Mouse (Mus musculus) monocyte, adult 2 months (primary cell): ENCODE measurements around the gene Cacng7.
"Not testable (repeated sequence)": the region's sequence is repeated elsewhere in the genome, so short reads cannot be mapped to it uniquely, and the experiment has no call there.

Source experiments
- DNase-seq, 2 experiments: peaks; one replicate each; pipeline ENCODE4 v3.0.0; 2022; ENCODE audit warnings: low spot score in 2 of 2, low read depth in 1 of 2

The Cacng7 gene

GRCm38 (mm10) chr7:3332619-3333521, at the start of gene Cacng7:
Gene Cacng7 (plus strand): TSS chr7:3332955.
- no peak for DNase-seq

DNA sequence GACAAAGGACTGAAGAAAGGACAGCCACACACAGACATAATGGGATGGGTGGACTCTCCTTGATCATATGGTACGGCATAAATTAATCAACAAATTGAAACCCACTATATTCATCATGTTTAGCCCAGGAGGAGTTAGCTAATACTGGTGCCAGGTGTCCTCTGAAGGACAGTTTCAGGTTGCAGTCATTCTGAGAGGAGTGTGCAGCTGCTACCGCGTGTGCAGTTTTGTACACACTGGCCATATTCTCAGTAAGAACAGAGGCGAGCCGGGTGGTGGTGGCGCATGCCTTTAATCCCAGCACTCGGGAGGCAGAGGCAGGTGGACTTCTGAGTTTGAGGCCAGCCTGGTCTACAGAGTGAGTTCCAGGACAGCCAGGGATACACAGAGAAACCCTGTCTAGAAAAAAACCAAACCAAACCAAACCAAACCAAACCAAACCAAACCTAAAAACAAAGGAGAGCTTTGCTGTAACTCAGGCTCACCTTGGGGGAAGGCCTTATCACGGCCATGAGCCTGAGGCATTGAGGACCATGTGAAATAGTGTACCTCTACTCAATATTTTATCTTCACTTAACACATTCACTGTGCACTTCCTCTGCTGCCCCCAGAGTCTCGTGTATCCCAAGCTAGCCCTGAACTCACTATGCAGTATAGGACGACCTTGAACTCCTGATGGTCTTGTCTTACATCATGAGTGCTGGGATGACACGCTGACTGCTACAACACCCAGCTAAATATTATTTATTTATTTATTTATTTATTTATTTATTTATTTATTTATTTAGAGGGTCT, 49.5 kb upstream of the Cacng7 start:
- no peak for DNase-seq

- no peak for DNase-seq
These were observed 48.2 kb upstream of the Cacng7 start for GRCm38 (mm10) chr7:3284604-3285003.

- DNase-seq = no peak
These were observed 46.7 kb upstream of the Cacng7 start for GRCm38 (mm10) chr7:3286036-3286435.

DNA sequence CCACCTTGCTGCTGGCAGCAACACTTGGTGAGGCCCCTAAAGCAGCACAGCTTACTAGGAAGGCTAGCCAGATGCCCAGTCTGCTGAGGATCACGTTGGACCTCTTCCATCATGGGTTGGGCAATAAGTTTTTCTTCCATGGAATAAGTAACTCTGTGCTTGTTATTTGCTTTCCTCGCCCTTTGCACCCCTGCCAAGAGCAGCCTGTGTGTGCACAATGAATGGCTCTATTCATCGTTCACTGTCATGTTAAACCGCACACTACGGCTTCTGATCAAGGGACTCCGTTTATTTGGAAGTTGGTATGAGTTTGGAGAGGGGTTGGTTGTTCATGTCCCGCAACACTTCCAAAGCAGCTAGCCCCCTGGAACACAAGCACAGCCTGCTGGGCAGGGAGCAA, 45.6 kb upstream of the Cacng7 start:
- no peak for DNase-seq

- DNase-seq = peak in 1 of 2 experiments; percentile 47
These were observed 43.5 kb upstream of the Cacng7 start, which contains the start of the genes Myadm and Prkcg for GRCm38 (mm10) chr7:3288976-3289970. Gene Myadm (plus strand): TSS chr7:3289080. Gene Prkcg (plus strand): TSS chr7:3289179.

GRCm38 (mm10) chr7:3290257-3291033, 42.3 kb upstream of the Cacng7 start:
- DNase-seq = peak; percentile 95 to 97

- DNase-seq = no peak
These were observed 41.6 kb upstream of the Cacng7 start for GRCm38 (mm10) chr7:3291197-3291596.

DNA sequence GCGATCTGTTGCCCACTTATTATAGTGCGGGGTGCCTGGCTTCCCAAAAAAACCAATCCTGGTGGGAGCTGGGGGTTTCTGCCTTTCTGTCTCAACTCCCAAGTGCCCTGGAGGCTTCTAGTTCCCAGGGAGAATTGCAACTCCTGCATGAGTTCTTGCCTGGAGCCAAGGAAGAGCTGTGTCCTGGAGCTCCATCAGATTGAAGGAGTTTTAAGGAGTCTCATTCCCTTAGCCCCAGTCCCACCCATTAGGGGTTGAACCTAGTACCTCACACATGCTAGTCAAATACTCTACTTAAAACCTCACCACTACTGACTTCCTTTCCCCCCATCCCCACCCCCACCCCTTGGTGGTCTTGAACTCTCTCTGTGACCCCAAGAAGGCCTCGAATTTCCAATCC, 41.0 kb upstream of the Cacng7 start:
- DNase-seq = no peak

DNA sequence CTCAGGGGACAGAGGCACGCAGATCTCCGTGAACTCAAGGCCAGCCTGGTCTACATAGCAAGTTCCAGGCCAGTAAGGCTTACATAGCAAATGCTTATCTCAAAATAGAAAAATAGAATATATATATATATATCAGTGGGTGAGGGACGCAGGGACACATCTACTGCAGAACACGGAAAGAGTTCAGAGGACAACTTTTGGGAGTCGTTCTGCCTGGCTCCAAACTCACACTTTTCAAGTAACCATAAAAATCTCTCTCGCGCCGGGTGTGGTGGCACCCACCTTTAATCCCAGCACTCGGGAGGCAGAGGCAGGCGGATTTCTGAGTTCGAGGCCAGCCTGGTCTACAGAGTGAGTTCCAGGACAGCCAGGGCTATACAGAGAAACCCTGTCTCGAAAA, 40.5 kb upstream of the Cacng7 start:
- DNase-seq = not testable (repeated sequence)

DNA sequence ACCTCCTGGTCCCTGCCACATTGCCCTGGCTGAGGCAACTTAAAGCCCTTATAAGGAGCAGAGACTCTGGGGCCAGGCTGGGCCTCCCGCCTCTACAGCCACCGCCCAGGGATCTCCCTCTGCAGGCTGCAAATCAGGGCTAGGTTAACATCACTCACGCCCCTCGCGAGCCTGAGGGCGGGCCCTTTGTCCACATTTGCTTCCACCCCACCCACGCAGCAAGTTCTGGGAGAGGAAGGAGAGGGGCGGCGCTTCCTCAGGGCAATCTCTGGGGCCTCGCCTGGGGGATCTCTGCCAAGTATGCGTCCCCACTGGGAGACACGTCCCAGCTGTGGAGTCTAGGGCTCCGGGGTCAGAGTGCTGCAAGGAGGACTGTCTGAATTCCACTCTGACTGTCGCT, 40.0 kb upstream of the Cacng7 start:
- DNase-seq = peak; percentile 67 to 78

DNA sequence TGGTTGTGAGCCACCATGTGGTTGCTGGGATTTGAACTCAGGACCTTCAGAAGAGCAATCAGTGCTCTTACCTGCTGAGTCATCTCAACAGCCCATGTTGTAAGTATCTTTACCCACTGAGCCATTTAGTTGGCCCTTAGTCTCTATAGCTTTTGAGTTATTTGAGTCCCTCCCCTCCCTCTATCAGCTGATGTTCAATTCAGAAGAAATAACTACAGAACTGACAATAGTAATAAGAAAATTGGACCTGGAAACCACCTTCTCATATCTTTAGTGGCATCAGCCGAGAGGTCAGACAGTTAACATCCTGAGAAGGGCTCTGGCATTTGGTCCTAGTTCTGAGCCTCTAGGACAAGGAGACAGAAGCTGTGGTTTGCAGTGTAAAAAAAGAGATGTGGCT, 38.0 kb upstream of the Cacng7 start:
- DNase-seq = no peak

- no peak for DNase-seq
These were observed 37.2 kb upstream of the Cacng7 start for GRCm38 (mm10) chr7:3295321-3296110.

DNA sequence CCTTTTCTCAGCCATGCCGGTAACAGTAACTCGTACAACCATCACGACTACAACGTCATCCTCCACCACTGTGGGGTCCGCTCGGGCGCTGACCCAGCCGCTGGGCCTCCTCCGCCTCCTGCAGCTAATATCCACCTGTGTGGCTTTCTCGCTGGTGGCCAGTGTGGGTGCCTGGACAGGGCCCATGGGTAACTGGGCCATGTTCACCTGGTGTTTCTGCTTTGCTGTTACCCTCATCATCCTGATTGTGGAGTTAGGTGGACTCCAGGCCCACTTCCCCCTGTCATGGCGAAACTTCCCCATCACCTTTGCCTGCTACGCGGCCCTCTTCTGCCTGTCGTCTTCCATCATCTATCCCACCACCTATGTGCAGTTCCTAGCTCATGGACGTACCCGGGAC, 36.0 kb upstream of the Cacng7 start:
- no peak for DNase-seq

DNA sequence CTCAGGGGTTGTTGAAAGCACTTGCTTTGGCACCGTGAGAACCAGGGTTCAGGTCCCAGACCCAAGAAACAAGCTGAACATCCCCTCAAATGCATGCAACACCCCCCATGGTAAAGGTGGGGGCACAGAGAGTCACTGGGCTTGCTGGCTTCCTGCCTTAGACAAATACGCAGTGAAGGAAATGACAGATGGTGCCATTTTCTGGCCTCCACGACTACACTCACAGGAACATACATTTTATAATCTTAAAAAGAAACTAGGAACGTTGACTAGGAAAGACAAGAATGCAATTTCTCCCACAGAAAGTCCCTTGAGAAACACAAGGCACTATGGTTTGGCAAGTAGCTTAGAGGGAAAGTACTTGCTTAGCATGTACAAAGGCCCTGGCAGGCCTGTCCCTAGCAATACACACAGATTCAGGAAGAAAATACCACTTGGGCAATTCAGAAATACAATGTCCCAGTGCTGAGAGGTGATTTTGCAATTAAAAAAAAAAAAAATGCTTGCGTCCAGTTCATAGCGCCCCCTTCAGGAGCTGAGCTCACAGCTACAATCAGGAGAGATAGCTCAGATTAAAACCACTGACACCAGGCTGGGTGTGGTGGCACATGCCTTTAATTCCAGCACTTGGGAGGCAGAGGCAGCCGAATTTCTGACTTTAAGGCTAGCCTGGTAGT, 32.7 kb upstream of the Cacng7 start:
- no peak for DNase-seq

DNA sequence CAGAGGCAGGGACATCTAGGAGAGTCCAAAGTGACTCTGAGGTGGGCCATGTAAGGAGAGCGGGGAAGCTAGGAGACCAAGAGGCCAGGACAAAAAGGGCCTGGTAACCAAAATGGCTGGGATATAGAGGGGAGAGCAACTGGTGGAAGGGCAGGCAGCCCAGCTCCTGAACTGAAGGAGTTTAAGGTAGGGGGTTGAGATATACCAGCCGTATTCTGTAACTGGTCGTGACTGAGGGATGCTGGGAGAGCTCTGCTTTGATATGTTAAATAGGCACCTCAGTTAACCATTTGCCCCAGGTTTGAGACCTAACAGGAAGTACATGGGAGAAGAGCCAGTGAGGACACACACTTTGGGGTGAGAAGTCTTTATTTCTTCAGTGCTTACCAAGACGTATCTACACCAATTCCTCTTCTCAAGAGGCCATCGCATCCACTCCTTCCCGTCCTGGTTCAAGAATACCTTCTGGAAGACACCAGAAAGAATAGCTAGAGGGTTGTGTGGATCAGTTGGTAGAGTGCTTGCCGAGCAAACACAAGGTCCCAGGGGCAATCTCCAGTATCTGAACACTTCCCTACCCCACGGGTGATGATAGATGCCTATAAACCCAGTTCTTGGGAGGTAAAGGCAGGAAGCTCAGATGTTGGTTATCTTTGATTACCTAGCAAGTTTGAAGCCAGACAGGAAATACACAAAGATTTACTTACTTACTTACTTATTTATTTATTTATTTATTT, 31.7 kb upstream of the Cacng7 start:
- no peak for DNase-seq

DNA sequence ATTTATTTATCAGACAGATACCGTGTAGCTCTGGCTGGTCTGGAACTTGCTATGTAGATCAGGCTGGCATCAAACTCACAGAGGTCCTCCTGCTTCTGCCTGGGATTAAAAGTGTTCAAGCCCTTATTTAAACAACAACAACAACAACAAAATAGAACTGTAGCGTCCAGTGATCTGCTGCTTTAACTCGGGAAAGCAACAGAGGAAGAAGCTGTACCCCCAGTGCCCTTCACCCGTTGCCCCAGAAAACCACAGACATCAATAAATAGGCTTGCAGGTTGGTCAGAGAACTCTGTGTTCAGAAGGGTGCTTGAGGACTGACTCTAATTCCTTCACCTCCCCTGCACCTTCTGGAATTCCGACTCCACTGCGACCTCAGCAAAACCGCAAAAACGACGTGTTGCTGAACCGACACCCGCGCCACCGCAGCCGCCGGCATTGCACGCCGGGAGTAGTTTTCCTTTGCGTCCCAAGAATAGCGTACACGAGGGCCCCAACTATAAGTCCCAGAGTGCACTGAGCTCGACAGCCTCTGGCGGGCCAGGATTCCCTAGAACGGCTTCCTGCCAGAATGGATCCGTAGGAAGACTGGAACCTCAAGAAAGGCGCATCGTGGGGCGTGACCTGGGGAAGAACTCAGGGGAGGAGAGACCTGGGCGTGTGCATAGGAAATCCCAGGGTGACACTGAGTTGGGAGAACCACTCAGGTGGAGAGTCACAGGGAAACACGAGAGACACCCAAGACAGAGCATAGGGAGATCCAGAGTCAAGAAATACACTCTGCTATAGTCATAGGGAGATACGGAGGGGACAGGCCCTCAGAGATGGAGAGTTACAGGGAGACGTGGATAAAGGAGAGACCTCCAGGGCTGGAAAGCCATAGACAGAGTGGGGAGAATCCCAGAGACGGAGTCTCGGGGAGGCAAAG, 30.9 kb upstream of the Cacng7 start:
- DNase-seq = no peak
